In genomic region chr6:73368047-73368835, GRCm38 (mm10) we compare ENCODE assay signal across 8 mouse cellular contexts.
A peak's percentile ranks its signal among the peaks of the same experiment; 100 is the strongest.
DNase-seq lines count a peak whose midpoint lies in the region; ATAC-seq and TF ChIP-seq lines count a peak whose summit lies in the region.

No protein-coding gene starts in this region.

- peaks cover 14% of the 10 kb centered on the region; the same call in 1 of the 2 replicates for H3K4me1 ChIP-seq in lung, embryonic 15.5 days
- H3K4me1 ChIP-seq in embryonic facial prominence, embryonic 11.5 days (ENCODE audit: control insufficient read depth, insufficient read depth, low read length): no peaks in the 10 kb centered on the region
- H3K4me1 ChIP-seq in intestine, postnatal 0 days (replicated peaks; ENCODE audit: control insufficient read depth, insufficient read depth, low read length): no peaks in the 10 kb centered on the region
- H3K4me1 ChIP-seq in stomach, embryonic 15.5 days: no peaks in the 10 kb centered on the region

- no peak for DNase-seq in lung, postnatal 25 days (ENCODE audit: low spot score)
- no peak for DNase-seq in embryonic facial prominence, embryonic 11.5 days (ENCODE audit: low spot score)
- no peak for DNase-seq in frontal cortex, postnatal 10 days (ENCODE audit: low spot score in 2 of 2)
- DNase-seq in adrenal gland, postnatal 25 days: no peak

- no peak for TF ChIP-seq CTCF in intestine, postnatal 0 days (IDR thresholded peaks at IDR 0.05; ENCODE audit: low read depth)

- no peaks in the 10 kb centered on the region for H3K36me3 ChIP-seq in lung, embryonic 15.5 days
- no peaks in the 10 kb centered on the region for H3K36me3 ChIP-seq in embryonic facial prominence, embryonic 11.5 days (replicated peaks; ENCODE audit: control insufficient read depth, insufficient read depth, low read depth, low read length)
- H3K36me3 ChIP-seq in intestine, postnatal 0 days (ENCODE audit: control insufficient read depth, insufficient read depth): no peaks in the 10 kb centered on the region
- H3K36me3 ChIP-seq in stomach, embryonic 15.5 days: no peaks in the 10 kb centered on the region

- H3K4me2 ChIP-seq in lung, embryonic 15.5 days: peak overlapping the region; percentile 45
- H3K4me2 ChIP-seq in embryonic facial prominence, embryonic 11.5 days (ENCODE audit: low read depth, low read length): peak overlapping the region; percentile 20; the same call in 1 of the 2 replicates
- peak overlapping the region; percentile 46 for H3K4me2 ChIP-seq in intestine, postnatal 0 days (replicated peaks; ENCODE audit: low read depth)
- peak overlapping the region; percentile 39 for H3K4me2 ChIP-seq in stomach, embryonic 15.5 days

- peaks cover 4% of the 10 kb centered on the region; the same call in 1 of the 2 replicates for H3K27me3 ChIP-seq in lung, embryonic 15.5 days
- H3K27me3 ChIP-seq in embryonic facial prominence, embryonic 11.5 days (ENCODE audit: control insufficient read depth, insufficient read depth, low read length): no peaks in the 10 kb centered on the region; the same call in 1 of the 2 replicates
- H3K27me3 ChIP-seq in intestine, postnatal 0 days (replicated peaks; ENCODE audit: control insufficient read depth, insufficient read depth, low read length): 0 out of 2 replicates have a peak, but pooled peaks cover 3% of the 10 kb centered on the region
- no peaks in the 10 kb centered on the region for H3K27me3 ChIP-seq in stomach, embryonic 15.5 days (replicated peaks)

- H3K27ac ChIP-seq in lung, embryonic 15.5 days: no peak overlapping the region
- no peak overlapping the region for H3K27ac ChIP-seq in embryonic facial prominence, embryonic 11.5 days (replicated peaks; ENCODE audit: low read depth, low read length)
- H3K27ac ChIP-seq in intestine, postnatal 0 days (ENCODE audit: low read depth, low read length): no peak overlapping the region
- H3K27ac ChIP-seq in stomach, embryonic 15.5 days: no peak overlapping the region

- no peak overlapping the region for H3K9ac ChIP-seq in lung, embryonic 15.5 days
- no peak overlapping the region for H3K9ac ChIP-seq in embryonic facial prominence, embryonic 11.5 days (replicated peaks; ENCODE audit: low read length)
- H3K9ac ChIP-seq in intestine, postnatal 0 days (ENCODE audit: low read depth, low read length): no peak overlapping the region
- H3K9ac ChIP-seq in stomach, embryonic 15.5 days: no peak overlapping the region

- peak overlapping the region; percentile 19; the same call in 1 of the 2 replicates for H3K4me3 ChIP-seq in lung, embryonic 15.5 days
- H3K4me3 ChIP-seq in embryonic facial prominence, embryonic 11.5 days (ENCODE audit: low read depth, low read length): no peak overlapping the region
- H3K4me3 ChIP-seq in intestine, postnatal 0 days (ENCODE audit: low read depth, low read length): peak overlapping the region; percentile 15
- H3K4me3 ChIP-seq in stomach, embryonic 15.5 days (replicated peaks): peak overlapping the region; percentile 12; the same call in 1 of the 2 replicates

- peak; percentile 55; the same call in 1 of the 2 replicates for ATAC-seq in lung, embryonic 15.5 days (ENCODE audit: borderline replicate concordance, extremely low read depth, low FRiP score, low TSS enrichment)
- 0 out of 2 replicates have a peak, but pooled peaks have one; percentile 26 for ATAC-seq in embryonic facial prominence, embryonic 11.5 days (replicated peaks; ENCODE audit: insufficient number of reproducible peaks, low FRiP score, low TSS enrichment, low read depth)
- ATAC-seq in intestine, postnatal 0 days: peak; percentile 67
- 0 out of 2 replicates have a peak, but pooled peaks have one; percentile 10 for ATAC-seq in stomach, embryonic 15.5 days (ENCODE audit: insufficient read depth, low FRiP score, low read depth)
- ATAC-seq in megakaryocyte-erythroid progenitor cell, adult 5-6 weeks (replicated peaks; ENCODE audit: low FRiP score, low TSS enrichment, poor library complexity, severe bottlenecking): no peak

- H3K9me3 ChIP-seq in lung, embryonic 15.5 days: no peaks in the 10 kb centered on the region
- H3K9me3 ChIP-seq in embryonic facial prominence, embryonic 11.5 days (replicated peaks; ENCODE audit: control insufficient read depth, low read length): no peaks in the 10 kb centered on the region
- H3K9me3 ChIP-seq in intestine, postnatal 0 days (ENCODE audit: control insufficient read depth): no peaks in the 10 kb centered on the region
- H3K9me3 ChIP-seq in stomach, embryonic 15.5 days: no peaks in the 10 kb centered on the region

- WGBS in lung, embryonic 15.5 days: 8% methylated on average over 21 of the region's 21 CpGs
- WGBS in embryonic facial prominence, embryonic 11.5 days: 13% methylated on average over 21 of the region's 21 CpGs
- 8% methylated on average over 21 of the region's 21 CpGs for WGBS in intestine, postnatal 0 days
- WGBS in stomach, embryonic 15.5 days: 9% methylated on average over 21 of the region's 21 CpGs
